Mouse (Mus musculus) hindbrain, postnatal 0 days (tissue): ENCODE measurements around the gene Ints14. TPM values are rescaled to one million over a fixed set of nuclear protein-coding genes. Genes with fewer than 3 reads are reported as not detected.
A peak's percentile ranks its signal among the peaks of the same experiment; 100 is the strongest.
"Not testable (repeated sequence)": the region's sequence is repeated elsewhere in the genome, so short reads cannot be mapped to it uniquely, and the experiment has no call there.

Experiments
- ATAC-seq: fragments of 200-750 bp; cut with Nextera tagmentation; 2 replicates; pipeline ENCODE4 v1.8.0; 2017; ENCODE audit warnings: mild to moderate bottlenecking, moderate TSS enrichment, moderate library complexity
- DNase-seq: peaks from one replicate; pipeline ENCODE4 v3.0.0-alpha.2; 2015; ENCODE audit warnings: low spot score
- H3K27ac ChIP-seq: fragments of 300-500 bp; sonication (generic); 2 replicates; pipeline ENCODE4 v1.5.1; 2014; ENCODE audit warnings: mild to moderate bottlenecking
- H3K27me3 ChIP-seq: fragments of 300-500 bp; sonication (generic); 2 replicates; pipeline ENCODE4 v1.6.1; 2014; ENCODE audit warnings: low read length, mixed read lengths; ENCODE audit not compliant: insufficient read depth
- H3K36me3 ChIP-seq: fragments of 300-500 bp; sonication (generic); 2 replicates; pipeline ENCODE4 v1.6.1; 2014; ENCODE audit warnings: low read length, mixed read lengths; ENCODE audit not compliant: insufficient read depth
- H3K4me1 ChIP-seq: fragments of 300-500 bp; sonication (generic); 2 replicates; pipeline ENCODE4 v1.6.1; 2014; ENCODE audit warnings: antibody characterized with exemption, low read length, mixed read lengths; ENCODE audit not compliant: insufficient read depth
- H3K4me2 ChIP-seq: fragments of 300-500 bp; sonication (generic); 2 replicates; pipeline ENCODE4 v1.6.1; 2014; ENCODE audit warnings: low read depth, mild to moderate bottlenecking, low read length, moderate library complexity, mixed read lengths
- H3K4me3 ChIP-seq: fragments of 300-500 bp; sonication (generic); 2 replicates; pipeline ENCODE4 v1.5.1; 2014; ENCODE audit warnings: low read length
- H3K9ac ChIP-seq: fragments of 300-500 bp; sonication (generic); replicated peaks from 2 replicates; pipeline ENCODE4 v1.6.1; 2014; ENCODE audit warnings: mild to moderate bottlenecking, low read length, moderate library complexity, mixed read lengths
- H3K9me3 ChIP-seq: fragments of 300-500 bp; sonication (generic); 2 replicates; pipeline ENCODE4 v1.6.1; 2016; ENCODE audit warnings: low read length, mixed read lengths
- CTCF ChIP-seq: IDR thresholded peaks from 2 replicates; pipeline ENCODE4 v1.5.1; 2016; ENCODE audit warnings: antibody characterized with exemption, control low read depth, low read depth
- WGBS: fragments of 180-500 bp; shearing (Covaris S2); extraction: QIAGEN DNeasy Blood & Tissue Kit; methylation state at CpG from one replicate; pipeline ENCODE4 v1.1.7; 2014; 5-methylcytosine and 5-hydroxymethylcytosine counted together
- polyA plus RNA-seq: library from polyadenylated mRNA; unstranded; fragments of >200 nt; fragmentation: Nextera tagmentation; extraction: Ambion mirVana; gene quantifications from 2 replicates; pipeline ENCODE4 v1.2.1, GENCODE M21; 2015
- total RNA-seq: library from RNA; depleted of rRNA; stranded (reverse); fragments of >200 nt; gene quantifications from 2 replicates; pipeline ENCODE4 v1.2.3, GENCODE M21; 2014

Ints14 gene
- total and polyA plus RNA-seq, 2 experiments from 2014 or later = 28.8 to 30.4 TPM

DNA sequence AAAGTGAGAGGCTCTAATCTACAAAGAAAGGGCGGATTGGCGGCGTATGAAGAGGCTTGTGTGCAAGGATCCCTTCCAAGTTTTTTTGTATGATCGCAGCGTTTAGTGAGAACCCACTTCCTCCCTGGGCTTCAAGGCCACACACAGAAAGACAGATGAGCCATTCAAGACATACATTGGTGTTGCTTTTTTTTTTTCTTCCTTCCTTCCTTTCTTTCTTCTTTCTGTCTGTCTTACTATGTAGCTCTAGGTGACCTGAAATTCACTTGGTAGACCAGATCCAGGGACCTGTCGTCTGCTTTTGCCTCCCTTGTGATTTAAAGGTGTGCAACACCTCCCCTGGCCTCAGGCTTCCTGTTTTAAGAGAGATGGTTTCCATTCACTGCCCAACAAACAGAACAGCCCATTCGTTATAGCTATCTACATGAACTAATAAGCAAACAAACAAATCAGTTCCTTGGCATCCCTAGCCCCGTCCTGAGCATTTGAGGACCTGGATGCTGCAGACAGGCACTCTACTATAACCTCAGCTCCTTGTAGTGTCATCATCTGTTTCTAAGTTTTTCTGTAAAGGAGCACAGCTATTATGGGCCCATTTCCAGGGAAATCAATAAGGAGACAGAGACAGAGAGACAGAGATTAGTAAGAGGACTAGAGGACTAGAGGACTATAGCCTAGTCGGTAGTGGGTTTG lies 61.3 kb downstream of the Ints14 start:
- H3K9ac ChIP-seq = peak overlapping the region; percentile 92
- H3K9me3 ChIP-seq = no peaks in the 10 kb centered on the region
- no peaks in the 10 kb centered on the region for H3K27me3 ChIP-seq
- DNase-seq (no peak), ATAC-seq (no peak)
- no peaks in the 10 kb centered on the region for H3K36me3 ChIP-seq
- peak overlapping the region; percentile 82 for H3K27ac ChIP-seq
- TF ChIP-seq CTCF = no peak
- peak overlapping the region; percentile 53 for H3K4me2 ChIP-seq
- H3K4me1 ChIP-seq = peaks cover 32% of the 10 kb centered on the region
- 21% methylated on average over 9 of the region's 9 CpGs for WGBS
- H3K4me3 ChIP-seq = peak overlapping the region; percentile 77

DNA sequence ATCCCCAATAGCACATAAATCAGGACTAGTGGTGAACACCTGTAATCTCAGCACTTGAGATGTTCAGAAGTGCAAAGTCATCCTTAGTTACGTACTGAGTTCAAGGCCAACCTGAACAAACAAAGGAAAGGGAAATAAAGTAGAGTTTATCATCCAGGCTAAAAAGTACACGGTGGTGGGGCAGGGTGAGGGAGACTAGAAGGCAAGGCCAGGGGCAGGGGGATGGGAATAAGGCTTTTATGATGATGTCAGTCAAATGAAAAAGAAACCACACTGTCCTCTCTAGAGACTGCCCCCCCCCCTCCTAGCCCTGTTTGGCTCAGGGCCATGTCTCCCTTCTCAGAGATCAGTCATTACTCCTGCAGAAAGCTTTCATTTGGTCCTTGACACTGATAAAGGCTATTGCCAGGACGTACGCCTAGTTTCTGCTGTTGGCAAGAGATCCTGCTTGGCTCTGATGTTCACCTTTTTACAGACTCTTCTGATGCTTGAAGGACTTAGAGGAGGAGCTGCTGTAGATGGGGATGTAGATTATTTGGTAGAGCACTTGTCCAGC lies 62.0 kb downstream of the Ints14 start:
- WGBS = 62% methylated on average over 4 of the region's 4 CpGs
- H3K4me3 ChIP-seq = no peak overlapping the region
- H3K9ac ChIP-seq = 0 out of 2 replicates have a peak overlapping the region, but pooled peaks have one; percentile 92
- no peaks in the 10 kb centered on the region for H3K27me3 ChIP-seq
- peak overlapping the region; percentile 82; the same call in 1 of the 2 replicates for H3K27ac ChIP-seq
- no peak overlapping the region for H3K4me2 ChIP-seq
- H3K36me3 ChIP-seq = no peaks in the 10 kb centered on the region
- no peaks in the 10 kb centered on the region for H3K9me3 ChIP-seq
- DNase-seq = no peak
- peaks cover 29% of the 10 kb centered on the region for H3K4me1 ChIP-seq
- TF ChIP-seq CTCF = peak; percentile 12; the same call in 1 of the 2 replicates
- ATAC-seq = no peak

DNA sequence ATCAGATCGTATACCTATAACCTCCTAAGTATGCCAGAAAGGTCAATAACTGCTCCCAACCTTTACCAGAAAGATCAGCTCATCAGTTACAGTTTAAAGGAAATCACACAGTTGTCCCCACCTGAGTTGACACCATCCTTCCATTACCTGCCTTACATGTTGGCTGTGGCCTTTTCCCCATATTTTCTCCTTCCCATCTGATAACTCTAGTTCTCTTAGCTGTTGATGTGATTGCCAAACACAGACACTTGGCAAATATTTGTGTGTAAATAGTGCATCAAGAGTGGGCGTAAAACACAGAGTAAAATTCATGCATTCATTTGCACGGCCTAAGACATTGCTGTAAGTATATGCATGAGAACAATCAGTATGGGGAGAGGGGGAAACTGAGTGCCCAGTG lies 62.7 kb downstream of the Ints14 start:
- H3K4me3 ChIP-seq = no peak overlapping the region
- no peaks in the 10 kb centered on the region for H3K9me3 ChIP-seq
- TF ChIP-seq CTCF = no peak
- no peaks in the 10 kb centered on the region for H3K27me3 ChIP-seq
- no peak overlapping the region for H3K9ac ChIP-seq
- ATAC-seq (no peak), DNase-seq (no peak)
- H3K4me1 ChIP-seq = peaks cover 22% of the 10 kb centered on the region
- H3K4me2 ChIP-seq = no peak overlapping the region
- 93% methylated on average over 3 of the region's 3 CpGs for WGBS
- H3K27ac ChIP-seq = no peak overlapping the region
- no peaks in the 10 kb centered on the region for H3K36me3 ChIP-seq

DNA sequence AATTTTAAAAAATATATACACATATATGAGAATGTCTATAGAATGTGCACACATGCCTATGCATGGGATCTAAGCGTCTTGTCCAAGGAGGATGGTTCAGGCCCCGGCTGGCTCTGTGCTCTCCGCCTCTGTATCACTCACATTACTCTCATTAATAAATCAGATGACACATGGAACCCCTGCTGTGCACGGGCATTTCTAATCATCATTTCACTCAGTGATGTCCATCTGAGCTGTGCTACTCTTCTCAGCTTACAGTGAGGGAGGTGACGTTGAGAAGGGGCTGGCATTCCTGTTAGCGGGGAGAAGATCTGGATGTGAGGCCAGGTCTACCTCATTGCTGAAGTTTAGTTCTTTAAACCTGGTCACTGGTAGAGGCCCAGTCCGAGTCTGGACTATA lies 66.5 kb downstream of the Ints14 start:
- no peak for TF ChIP-seq CTCF
- H3K27me3 ChIP-seq = no peaks in the 10 kb centered on the region
- H3K4me1 ChIP-seq = no peaks in the 10 kb centered on the region
- no peak overlapping the region for H3K9ac ChIP-seq
- WGBS = 71% methylated on average over 7 of the region's 7 CpGs
- H3K4me2 ChIP-seq = no peak overlapping the region
- H3K27ac ChIP-seq = no peak overlapping the region
- DNase-seq (no peak), ATAC-seq (no peak)
- no peaks in the 10 kb centered on the region for H3K9me3 ChIP-seq
- H3K4me3 ChIP-seq = no peak overlapping the region
- no peaks in the 10 kb centered on the region for H3K36me3 ChIP-seq

DNA sequence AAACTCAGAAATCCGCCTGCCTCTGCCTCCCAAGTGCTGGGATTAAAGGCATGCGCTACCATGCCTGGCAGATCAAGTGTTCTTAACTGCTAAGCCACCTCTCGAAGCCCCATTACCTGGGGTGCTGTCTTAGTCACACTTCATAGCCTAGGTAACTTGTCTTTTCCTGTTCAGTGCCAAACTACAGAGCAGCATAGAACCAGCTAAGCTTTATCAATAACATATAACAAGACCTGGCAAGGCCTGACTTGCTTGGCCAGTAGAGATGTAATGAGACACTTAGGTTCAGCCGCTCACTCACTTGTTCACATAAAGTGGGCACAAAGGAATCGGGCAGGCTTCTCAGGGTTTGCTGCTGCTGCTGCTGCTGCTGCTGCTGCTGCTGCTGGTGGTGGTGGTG lies 67.6 kb downstream of the Ints14 start:
- 88% methylated on average over 5 of the region's 5 CpGs for WGBS
- H3K9me3 ChIP-seq = no peaks in the 10 kb centered on the region
- H3K27me3 ChIP-seq = no peaks in the 10 kb centered on the region
- H3K4me3 ChIP-seq = no peak overlapping the region
- 0 out of 2 replicates have a peak, but pooled peaks cover under 1% of the 10 kb centered on the region for H3K4me1 ChIP-seq
- no peak for TF ChIP-seq CTCF
- DNase-seq (no peak), ATAC-seq (no peak)
- no peak overlapping the region for H3K27ac ChIP-seq
- no peaks in the 10 kb centered on the region for H3K36me3 ChIP-seq
- H3K4me2 ChIP-seq = no peak overlapping the region
- H3K9ac ChIP-seq = no peak overlapping the region

DNA sequence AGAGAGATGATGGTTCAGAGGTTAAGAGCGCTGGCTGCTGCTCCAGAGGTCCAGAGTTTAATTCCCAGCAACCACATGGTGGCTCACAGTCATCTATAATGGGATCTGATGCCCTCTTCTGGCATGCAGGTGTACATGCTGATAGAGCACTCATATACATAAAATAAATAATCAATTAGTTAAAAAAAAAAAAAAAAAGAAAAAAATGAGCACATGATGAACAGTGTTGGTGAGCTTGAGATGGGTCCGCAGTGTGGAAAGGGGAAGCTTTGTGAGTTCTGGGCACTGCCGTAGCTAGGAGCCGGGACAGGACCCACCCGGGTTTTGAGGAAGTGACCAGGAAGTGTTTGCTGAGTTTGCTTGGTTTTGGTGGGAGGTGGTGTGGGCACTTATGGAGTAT lies 70.7 kb downstream of the Ints14 start:
- not testable (repeated sequence) for ATAC-seq
- 76% methylated on average over 5 of the region's 5 CpGs for WGBS

DNA sequence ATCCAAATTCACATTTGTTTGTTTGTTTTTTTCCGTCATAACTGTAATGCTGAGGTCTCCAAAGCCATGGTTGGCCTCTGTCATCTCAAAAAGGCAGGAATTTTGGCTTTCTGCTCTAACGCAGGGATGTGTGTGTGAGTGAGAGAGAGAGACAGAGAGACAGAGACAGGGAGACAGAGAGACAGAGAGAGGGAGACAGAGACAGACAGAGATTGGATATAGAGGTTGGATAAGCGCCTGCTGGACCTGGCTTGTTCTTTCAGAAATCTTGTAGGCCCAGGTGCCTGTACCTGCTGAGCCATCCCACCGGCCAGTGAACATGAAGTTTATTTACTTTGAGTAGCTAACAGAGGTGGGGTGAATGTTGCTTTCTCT lies 71.2 kb downstream of the Ints14 start:
- 42% methylated on average over 4 of the region's 4 CpGs for WGBS
- Histone ChIP-seq H3K27ac (no peak overlapping the region), H3K4me3 (peak overlapping the region; percentile 99), H3K9ac (peak overlapping the region; percentile 99; the same call in 1 of the 2 replicates), H3K4me1 (0 out of 2 replicates have a peak, but pooled peaks cover 3% of the 10 kb centered on the region), H3K9me3 (no peaks in the 10 kb centered on the region), H3K4me2 (0 out of 2 replicates have a peak overlapping the region, but pooled peaks have one; percentile 21), H3K36me3 (no peaks in the 10 kb centered on the region), H3K27me3 (no peaks in the 10 kb centered on the region)
- TF ChIP-seq CTCF = no peak
- DNase-seq (no peak), ATAC-seq (no peak; the same call in 1 of the 2 replicates)

More for the DNA sequence above, 70.7 kb downstream of the Ints14 start:
- H3K27ac ChIP-seq, H3K4me2 ChIP-seq, H3K4me3 ChIP-seq, H3K27me3 ChIP-seq, H3K4me1 ChIP-seq, DNase-seq, H3K9ac ChIP-seq, H3K9me3 ChIP-seq, H3K36me3 ChIP-seq: not testable (repeated sequence)
